Mouse (Mus musculus) left cerebral cortex, adult 2 months (tissue): Measurements from ENCODE around the gene Cacna2d4. TPM values are rescaled to one million over a fixed set of nuclear protein-coding genes. Genes with fewer than 3 reads are reported as not detected.

Experiments
- DNase-seq, 2 experiments: peaks; one replicate each; pipeline ENCODE4 v3.0.0; 2021 to 2022; ENCODE audit warnings: low spot score in 2 of 2, mixed read lengths in 1 of 2; ENCODE audit errors: extremely low spot score in 1 of 2
- H3K27ac ChIP-seq: fragments of 200-600 bp; 2 replicates; pipeline ENCODE4 v1.8.1; 2022
- H3K4me3 ChIP-seq: fragments of 200-600 bp; 2 replicates; pipeline ENCODE4 v1.8.1; 2022
- CTCF ChIP-seq: fragments of 200-600 bp; IDR thresholded peaks from 2 replicates; pipeline ENCODE4 v1.8.1; 2022; ENCODE audit warnings: antibody characterized with exemption, mild to moderate bottlenecking, moderate library complexity
- intact Hi-C: fragments of 180-260 bp; cut with DNase I; formaldehyde crosslinking; loops from one replicate; pipeline ENCODE4 v1.15.1; 2025
- total RNA-seq, 2 experiments: library from RNA; stranded (reverse); gene quantifications; 2 replicates each; pipeline ENCODE4 v1.2.3; 2021

Gene Cacna2d4
- total RNA-seq, 2 experiments from 2014 or later: 1.7 to 1.9 TPM

DNA sequence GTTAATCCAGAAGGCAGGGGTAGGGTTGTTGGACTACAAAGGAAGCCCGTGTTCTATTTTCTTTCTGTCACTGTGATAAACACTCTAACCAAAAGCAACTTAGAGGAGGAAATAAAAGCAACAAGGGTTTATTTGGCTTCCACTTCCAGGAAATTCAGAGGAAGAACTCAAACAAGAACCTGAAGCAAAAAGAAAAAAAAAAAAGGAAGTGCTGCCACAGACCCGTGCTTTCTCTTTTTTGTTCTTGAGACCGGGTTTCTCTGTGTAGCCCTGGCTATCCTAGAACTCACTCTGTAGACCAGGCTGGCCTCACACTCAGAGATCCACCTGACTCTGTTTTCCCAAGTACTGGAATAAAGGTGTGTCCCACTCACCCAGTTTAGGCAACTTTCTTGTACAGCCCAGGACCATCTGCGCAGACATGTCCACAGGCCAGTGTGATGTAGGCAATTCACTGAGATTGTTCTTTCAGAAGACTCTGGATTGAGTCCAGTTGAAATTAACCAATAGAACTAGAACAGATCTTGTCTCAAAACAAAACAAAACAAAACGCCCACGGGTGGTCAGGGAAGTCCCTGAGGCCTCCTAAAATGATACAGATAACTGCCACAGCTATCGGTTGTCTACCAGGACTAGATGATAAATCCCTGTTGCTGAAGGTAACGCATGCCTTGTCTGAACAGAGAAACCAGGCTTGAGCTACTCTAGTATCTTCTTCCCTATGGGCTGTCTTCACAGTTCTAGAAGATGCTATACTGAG is 165.4 kb downstream of the Cacna2d4 start:
- no peak for DNase-seq
- Histone ChIP-seq H3K27ac (no peak overlapping the region), H3K4me3 (no peak overlapping the region)
- TF ChIP-seq CTCF: no peak
- intact Hi-C loops: loop anchor here (5.0 kb wide), 1 partner anchor 501 kb away; the partner anchor contains the start of gene Rad52

Other genes starting within 250 kb of the Cacna2d4 start
- gene Dcp1b, start 61.3 kb upstream of the Cacna2d4 start, total RNA-seq: 10 to 100 TPM; 17.8 to 19.8 TPM
- gene Cacna1c, start 40.1 kb upstream of the Cacna2d4 start, total RNA-seq: 10 to 100 TPM; 69.1 to 73.9 TPM
- gene Lrtm2, start 94.2 kb downstream of the Cacna2d4 start, total RNA-seq: 10 to 100 TPM; 60.5 to 63.9 TPM
- 10 to 100 TPM; 39.9 to 40.9 TPM for gene Adipor2, start 181.2 kb downstream of the Cacna2d4 start, total RNA-seq
- 10 to 100 TPM; 35.9 to 40.4 TPM for gene Fbxl14, start 243.1 kb downstream of the Cacna2d4 start, total RNA-seq